Mouse (Mus musculus) megakaryocyte, embryonic 14.5 days (primary cell): ENCODE results near the gene Cytl1. TPM values are rescaled to one million over a fixed set of nuclear protein-coding genes. Genes with fewer than 3 reads are reported as not detected.

ENCODE experiments used
- H3K27me3 ChIP-seq: replicated peaks from 2 replicates; pipeline ENCODE3; 2012; ENCODE audit warnings: inconsistent platforms
- H3K36me3 ChIP-seq: replicated peaks from 2 replicates; pipeline ENCODE3; 2012; ENCODE audit warnings: low read length, inconsistent platforms, mixed read lengths
- H3K4me1 ChIP-seq: 2 replicates; pipeline ENCODE4 v1.6.1; 2012; ENCODE audit warnings: inconsistent platforms
- H3K4me3 ChIP-seq: replicated peaks from 2 replicates; pipeline ENCODE3; 2012; ENCODE audit warnings: moderate library complexity, mild to moderate bottlenecking, inconsistent platforms
- H3K9me3 ChIP-seq: 2 replicates; pipeline ENCODE4 v1.6.1; 2012; ENCODE audit warnings: inconsistent platforms
- FLI1 ChIP-seq: IDR thresholded peaks from 2 replicates; pipeline ENCODE4 v1.6.1; 2012; ENCODE audit warnings: low read length, inconsistent platforms, mixed read lengths
- GATA1 ChIP-seq: IDR thresholded peaks from 3 replicates; pipeline ENCODE4 v1.6.1; 2012; ENCODE audit warnings: mixed read lengths, low read length, inconsistent platforms, borderline replicate concordance
- polyA plus RNA-seq: library from polyadenylated mRNA; stranded (reverse); fragments of >175 nt; gene quantifications from 2 replicates; pipeline ENCODE4 v1.2.3, GENCODE M21; 2012; ENCODE audit warnings: low replicate concordance; ENCODE audit not compliant: insufficient read depth

Cytl1 gene
- polyA plus RNA-seq, 1 experiment: not detected

DNA sequence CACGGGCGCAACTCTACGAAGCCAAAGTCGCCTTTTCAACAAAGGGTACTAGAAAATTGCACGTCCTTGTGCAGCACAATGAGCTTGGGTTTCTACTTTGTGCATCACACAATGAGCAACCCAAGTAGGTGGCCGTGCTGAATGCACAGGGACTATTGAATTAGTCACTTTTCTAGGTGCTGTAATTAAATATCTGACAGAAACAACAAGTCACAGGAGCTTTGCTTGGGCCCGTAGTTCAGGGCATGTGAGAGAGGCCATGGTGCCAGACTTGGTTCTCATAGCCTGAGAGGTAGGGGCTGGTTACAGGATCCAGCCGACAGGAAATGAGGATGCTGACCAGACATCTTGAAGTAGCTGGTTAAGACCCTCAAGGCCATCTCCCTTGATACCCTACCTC is 30.5 kb downstream of the Cytl1 start:
- H3K36me3 ChIP-seq: no peaks in the 10 kb centered on the region
- peaks cover 5% of the 10 kb centered on the region; the same call in 1 of the 2 replicates for H3K9me3 ChIP-seq

DNA sequence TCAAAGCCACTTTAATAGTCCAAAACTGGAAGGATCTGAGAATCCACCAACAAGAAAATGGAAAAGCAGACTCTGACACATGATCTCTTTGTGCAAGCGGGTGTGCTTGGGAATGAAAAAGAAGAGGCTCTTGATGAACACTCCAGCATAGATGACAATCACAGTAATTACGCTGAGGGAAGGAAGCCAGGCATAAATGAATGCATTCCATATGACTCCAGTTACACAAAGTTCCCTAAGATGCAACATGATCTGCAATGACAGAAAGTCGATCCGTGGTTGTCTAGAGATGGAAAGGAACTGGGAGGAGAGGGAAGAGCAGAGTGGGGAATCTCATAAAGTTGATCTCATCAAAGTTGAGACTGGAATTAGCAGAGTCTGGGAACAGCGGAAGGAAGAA is 31.9 kb downstream of the Cytl1 start:
- TF ChIP-seq FLI1 (no peak), GATA1 (no peak)
- H3K9me3 ChIP-seq: peaks cover 17% of the 10 kb centered on the region
- H3K4me3 ChIP-seq: no peak overlapping the region
- H3K36me3 ChIP-seq: no peaks in the 10 kb centered on the region
- no peaks in the 10 kb centered on the region for H3K27me3 ChIP-seq
- H3K4me1 ChIP-seq: no peaks in the 10 kb centered on the region

More for the DNA sequence above, 30.5 kb downstream of the Cytl1 start:
- Histone ChIP-seq H3K27me3 (no peaks in the 10 kb centered on the region), H3K4me3 (no peak overlapping the region), H3K4me1 (no peaks in the 10 kb centered on the region)
- TF ChIP-seq FLI1 (no peak), GATA1 (no peak)

DNA sequence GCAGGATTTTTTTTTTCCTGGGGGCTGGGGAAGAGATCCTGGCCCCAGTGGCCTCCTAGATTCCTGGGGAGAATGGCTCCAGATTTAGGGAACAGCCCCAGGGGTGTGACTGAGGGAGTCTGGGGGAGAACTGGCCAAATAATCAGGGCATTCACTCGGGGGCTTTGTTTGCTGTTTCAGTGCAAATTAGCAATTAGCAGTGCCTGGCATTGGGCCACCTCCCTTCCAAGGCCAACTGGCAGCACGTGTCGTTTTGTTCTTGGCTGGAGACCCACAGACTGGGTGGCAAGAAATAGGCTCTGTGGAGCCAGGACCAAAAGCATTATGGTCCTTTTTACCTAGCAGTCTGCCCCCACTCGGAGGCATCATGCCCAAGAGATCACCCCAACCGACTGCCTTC is 33.7 kb downstream of the Cytl1 start:
- no peaks in the 10 kb centered on the region for H3K4me1 ChIP-seq
- no peak overlapping the region for H3K4me3 ChIP-seq
- peaks cover 25% of the 10 kb centered on the region for H3K9me3 ChIP-seq
- TF ChIP-seq FLI1 (no peak), GATA1 (no peak)
- no peaks in the 10 kb centered on the region for H3K27me3 ChIP-seq
- H3K36me3 ChIP-seq: no peaks in the 10 kb centered on the region

DNA sequence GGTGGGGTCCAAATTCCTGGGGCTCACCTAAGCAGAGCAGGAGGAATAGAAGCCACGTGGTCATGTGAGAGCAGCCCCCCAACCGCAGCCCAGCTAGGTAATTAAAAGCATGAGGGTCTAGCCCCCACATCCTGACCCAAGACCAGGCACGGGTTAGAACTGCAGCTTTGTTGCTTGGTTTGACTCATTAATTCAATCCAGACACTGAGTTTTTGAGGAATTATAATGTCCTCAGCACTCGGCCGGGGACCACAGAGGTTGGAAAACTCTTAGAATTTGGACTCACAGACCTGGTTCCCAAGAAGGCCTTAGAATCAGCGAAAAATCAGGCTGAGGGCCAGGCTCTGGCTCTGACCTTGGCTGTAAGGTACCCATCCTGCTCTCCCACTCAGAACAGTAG is 35.6 kb downstream of the Cytl1 start:
- TF ChIP-seq FLI1 (no peak), GATA1 (no peak)
- H3K27me3 ChIP-seq: no peaks in the 10 kb centered on the region
- H3K36me3 ChIP-seq: no peaks in the 10 kb centered on the region
- no peaks in the 10 kb centered on the region for H3K4me1 ChIP-seq
- no peak overlapping the region for H3K4me3 ChIP-seq
- peaks cover 25% of the 10 kb centered on the region for H3K9me3 ChIP-seq

DNA sequence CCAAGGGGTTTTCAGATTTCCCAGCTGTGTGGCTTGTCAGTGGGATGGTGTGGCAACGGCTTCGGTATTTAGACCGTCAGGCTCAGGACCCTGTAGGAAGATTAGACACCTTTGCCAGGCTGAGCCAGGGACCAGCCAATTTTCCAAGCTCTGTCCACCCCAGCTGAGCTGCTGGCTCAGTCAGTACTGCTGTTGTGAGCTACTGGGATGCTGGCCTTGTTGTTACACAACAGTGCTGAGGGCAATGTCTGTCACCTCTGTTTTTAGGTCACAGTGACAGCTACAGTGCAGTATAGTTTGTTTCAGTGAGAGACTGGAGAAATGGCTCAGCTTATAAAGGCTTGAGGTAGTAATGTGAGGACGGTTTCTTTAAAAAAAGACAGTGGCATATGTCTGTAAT is 38.7 kb downstream of the Cytl1 start:
- Histone ChIP-seq H3K4me3 (no peak overlapping the region), H3K9me3 (peaks cover 25% of the 10 kb centered on the region), H3K36me3 (no peaks in the 10 kb centered on the region), H3K27me3 (no peaks in the 10 kb centered on the region), H3K4me1 (no peaks in the 10 kb centered on the region)
- no peak for TF ChIP-seq FLI1
- TF ChIP-seq GATA1: no peak

DNA sequence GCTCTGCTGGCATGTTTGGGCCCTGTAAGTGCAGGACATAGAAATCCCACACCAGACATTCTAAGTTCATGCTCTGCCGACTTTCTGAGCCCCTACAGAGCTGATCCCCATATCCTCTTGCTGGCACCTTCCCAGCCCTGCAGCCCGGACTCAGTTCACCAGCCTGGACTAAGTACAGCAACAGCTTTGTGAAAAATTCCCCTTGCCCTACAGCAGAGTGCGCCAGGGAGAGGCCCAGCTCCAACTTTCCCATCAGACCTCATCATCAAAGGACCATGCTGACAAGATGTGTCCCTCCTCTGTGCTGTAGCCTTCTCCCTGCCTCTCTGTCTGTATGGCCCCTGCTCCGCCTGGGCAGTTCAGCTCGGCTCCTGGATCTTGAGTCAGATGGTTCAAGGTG is 40.4 kb downstream of the Cytl1 start:
- H3K27me3 ChIP-seq: no peaks in the 10 kb centered on the region
- H3K36me3 ChIP-seq: no peaks in the 10 kb centered on the region
- TF ChIP-seq GATA1: no peak
- TF ChIP-seq FLI1: no peak
- no peaks in the 10 kb centered on the region for H3K4me1 ChIP-seq
- H3K4me3 ChIP-seq: peak overlapping the region; percentile 46
- H3K9me3 ChIP-seq: peaks cover 21% of the 10 kb centered on the region

DNA sequence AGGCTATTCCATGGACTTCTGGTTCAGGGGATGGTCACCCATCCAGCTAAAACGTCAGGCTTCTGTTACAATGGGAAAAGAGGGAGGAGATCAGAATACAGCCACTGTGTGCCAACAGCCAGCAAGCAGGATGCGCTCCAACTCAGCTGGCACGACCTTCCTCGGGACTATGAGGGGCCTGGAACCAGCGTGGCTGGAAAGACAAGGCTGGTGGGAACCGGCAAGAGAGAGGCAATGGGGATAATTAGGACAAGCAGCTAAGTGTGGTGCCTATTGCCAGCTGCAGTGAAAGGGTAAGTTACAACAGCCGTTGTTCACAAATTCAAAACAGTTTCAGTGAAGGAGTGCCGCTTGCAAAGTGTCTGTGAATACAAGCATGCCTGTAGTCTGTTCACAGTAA is 48.0 kb downstream of the Cytl1 start:
- Histone ChIP-seq H3K9me3 (no peaks in the 10 kb centered on the region), H3K4me3 (no peak overlapping the region), H3K36me3 (no peaks in the 10 kb centered on the region), H3K4me1 (no peaks in the 10 kb centered on the region), H3K27me3 (no peaks in the 10 kb centered on the region)
- no peak for TF ChIP-seq FLI1
- TF ChIP-seq GATA1: no peak

DNA sequence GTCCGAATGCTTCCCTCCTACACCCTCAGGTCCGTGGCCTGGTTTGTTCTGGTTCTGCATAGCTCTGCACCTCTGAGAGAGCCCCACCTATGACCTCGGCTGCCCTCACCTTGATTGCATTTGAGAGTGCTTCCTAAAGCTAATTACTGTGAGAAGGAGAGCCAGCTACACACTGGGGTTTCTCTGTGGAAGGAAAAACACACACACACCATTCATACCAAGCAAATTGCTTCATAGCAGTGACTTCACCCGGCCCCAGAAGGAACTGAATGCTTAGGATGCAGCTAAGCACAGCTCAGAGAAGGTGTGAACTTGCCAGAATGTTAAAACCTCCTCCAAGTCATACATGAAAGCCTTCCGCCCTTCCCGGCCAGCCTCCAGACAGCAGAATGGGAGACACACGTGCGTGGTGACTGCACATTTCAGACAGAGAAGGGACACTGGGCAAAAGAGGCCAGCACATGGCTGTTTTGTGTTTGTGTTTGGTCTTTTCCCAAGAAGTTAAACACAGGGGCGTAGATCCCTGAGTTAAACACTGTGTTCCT is 49.6 kb downstream of the Cytl1 start:
- TF ChIP-seq FLI1: no peak
- no peak for TF ChIP-seq GATA1
- Histone ChIP-seq H3K36me3 (no peaks in the 10 kb centered on the region), H3K4me3 (no peak overlapping the region), H3K27me3 (no peaks in the 10 kb centered on the region), H3K9me3 (no peaks in the 10 kb centered on the region), H3K4me1 (no peaks in the 10 kb centered on the region)

Other genes starting within 250 kb of the Cytl1 start
- 0.10 TPM in 1 of 2 replicates, not detected in the other for gene Stk32b, start 18.3 kb upstream of the Cytl1 start, polyA plus RNA-seq
- gene Msx1, start 89.1 kb downstream of the Cytl1 start, polyA plus RNA-seq: not detected in 2 replicates